Mouse (Mus musculus) brain, embryonic 14.5 days (tissue): ENCODE measurements around the gene Rgs7. TPM values are rescaled to one million over a fixed set of nuclear protein-coding genes. Genes with fewer than 3 reads are reported as not detected.

ENCODE experiments used
- DNase-seq: peaks from one replicate; pipeline ENCODE4 v3.0.0-alpha.2; 2011; ENCODE audit warnings: low read depth
- CTCF ChIP-seq: fragments of 200-500 bp; IDR thresholded peaks from 2 replicates; pipeline ENCODE4 v1.5.1; 2012; ENCODE audit warnings: inconsistent platforms, mild to moderate bottlenecking, moderate library complexity, borderline replicate concordance; ENCODE audit not compliant: insufficient read depth, insufficient read length; ENCODE audit errors: extremely low read depth
- POLR2A ChIP-seq: fragments of 200-500 bp; IDR thresholded peaks from 2 replicates; pipeline ENCODE4 v1.6.1; 2012; ENCODE audit warnings: mild to moderate bottlenecking, inconsistent platforms, borderline replicate concordance; ENCODE audit not compliant: poor library complexity, insufficient read depth, insufficient read length, severe bottlenecking; ENCODE audit errors: extremely low read depth
- polyA plus RNA-seq: library from polyadenylated mRNA; depleted of rRNA; stranded (reverse); fragments of >200 nt; gene quantifications from 2 replicates; pipeline ENCODE4 v1.2.3, GENCODE M21; 2012

Gene Rgs7
- polyA plus RNA-seq, 1 experiment, result 22.5 TPM

- TF ChIP-seq POLR2A (no peak), CTCF (no peak)
- no peak for DNase-seq
Measured at GRCm38 (mm10) chr1:175290072-175290471, 202.2 kb downstream of the Rgs7 start.

GRCm38 (mm10) chr1:175262341-175262740 is 230.0 kb downstream of the Rgs7 start:
- peak; percentile 66 for DNase-seq
- TF ChIP-seq CTCF (no peak), POLR2A (no peak)

GRCm38 (mm10) chr1:175259374-175259773 is 232.9 kb downstream of the Rgs7 start:
- DNase-seq, result no peak
- TF ChIP-seq CTCF (no peak), POLR2A (no peak)

- TF ChIP-seq CTCF (no peak), POLR2A (no peak)
Measured at GRCm38 (mm10) chr1:175255224-175255623, 237.1 kb downstream of the Rgs7 start.

GRCm38 (mm10) chr1:175254724-175255123 is 237.6 kb downstream of the Rgs7 start:
- TF ChIP-seq POLR2A (no peak), CTCF (no peak)
- peak; percentile 63 for DNase-seq

More at GRCm38 (mm10) chr1:175255224-175255623, 237.1 kb downstream of the Rgs7 start:
- DNase-seq, result peak; percentile 20

GRCm38 (mm10) chr1:175242135-175242534 is 250.2 kb downstream of the Rgs7 start:
- no peak for DNase-seq
- TF ChIP-seq POLR2A (no peak), CTCF (no peak)

- TF ChIP-seq CTCF (no peak), POLR2A (no peak)
- peak; percentile 51 for DNase-seq
Measured at GRCm38 (mm10) chr1:175240137-175240536, 252.2 kb downstream of the Rgs7 start.

- TF ChIP-seq CTCF (no peak), POLR2A (no peak)
- peak; percentile 80 for DNase-seq
Measured at GRCm38 (mm10) chr1:175221593-175222500, 270.5 kb downstream of the Rgs7 start.

GRCm38 (mm10) chr1:175219563-175219962 is 272.7 kb downstream of the Rgs7 start:
- TF ChIP-seq POLR2A (no peak), CTCF (no peak)
- no peak for DNase-seq

GRCm38 (mm10) chr1:175207004-175207403 is 285.3 kb downstream of the Rgs7 start:
- no peak for TF ChIP-seq CTCF
- no peak for TF ChIP-seq POLR2A
- DNase-seq, result no peak

- TF ChIP-seq POLR2A (no peak), CTCF (no peak)
- no peak for DNase-seq
Measured at GRCm38 (mm10) chr1:175205633-175206032, 286.7 kb downstream of the Rgs7 start.

- TF ChIP-seq POLR2A (no peak), CTCF (no peak)
- no peak for DNase-seq
Measured at GRCm38 (mm10) chr1:175203544-175203943, 288.8 kb downstream of the Rgs7 start.
